Mouse (Mus musculus) cerebellum, adult 2 months (tissue): ENCODE data around the gene Vkorc1.

Experiments
- CTCF ChIP-seq: fragments of 200-500 bp; IDR thresholded peaks from 2 replicates; pipeline ENCODE4 v1.5.1; 2011; ENCODE audit warnings: low read depth, mild to moderate bottlenecking, control low read depth, low read length, moderate library complexity, borderline replicate concordance; ENCODE audit not compliant: insufficient read depth
- POLR2A ChIP-seq: fragments of 200-500 bp; IDR thresholded peaks from 2 replicates; pipeline ENCODE4 v1.6.1; 2011; ENCODE audit warnings: low read length, control low read depth, borderline replicate concordance; ENCODE audit not compliant: insufficient read depth

DNA sequence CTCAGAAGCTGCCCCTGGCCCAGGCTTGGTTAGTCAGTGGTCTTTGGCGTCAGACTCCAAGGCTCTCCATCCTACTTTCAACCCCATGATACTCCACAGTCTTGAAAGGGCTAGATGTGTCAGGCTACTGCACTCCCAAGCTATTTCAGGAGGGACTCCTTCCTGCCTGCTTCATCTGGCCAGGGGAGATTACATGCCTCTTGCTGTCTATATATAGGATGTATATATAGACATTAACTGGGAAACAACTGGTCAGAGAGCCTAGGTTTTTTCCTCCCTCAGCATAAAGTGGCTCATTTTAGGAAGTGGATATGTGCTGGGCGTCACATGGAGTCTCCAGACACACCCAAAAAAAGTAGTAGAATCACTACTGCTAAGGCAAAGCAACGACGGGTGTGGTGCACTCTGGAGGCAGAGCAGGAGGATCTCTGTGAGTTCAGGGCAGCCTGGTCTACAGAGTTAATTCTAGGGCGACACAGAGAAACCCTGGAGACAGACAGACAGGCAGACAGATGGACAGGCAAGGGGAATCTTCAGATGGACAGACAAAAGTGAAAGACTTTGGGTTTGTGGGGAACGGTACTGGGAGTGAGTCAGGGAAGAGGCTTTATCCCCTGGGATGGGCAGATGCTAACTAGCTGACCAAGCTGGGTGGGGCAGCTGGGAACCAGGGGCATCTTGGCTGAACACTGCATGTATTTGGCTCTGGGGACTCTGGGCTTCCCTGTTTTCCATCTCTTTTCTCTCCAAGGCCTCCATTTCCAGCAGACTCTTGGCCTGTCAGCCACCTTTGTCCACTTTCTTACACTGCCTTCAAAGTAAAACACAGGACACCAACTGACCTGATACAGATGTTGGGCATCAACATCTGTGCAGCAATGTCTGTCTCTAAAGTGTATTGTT lies 45.2 kb downstream of the Vkorc1 start:
- no peak for TF ChIP-seq CTCF
- no peak for TF ChIP-seq POLR2A
